Mouse (Mus musculus): ENCODE results near the gene Cep295. TPM values are rescaled to one million over a fixed set of nuclear protein-coding genes. Genes with fewer than 3 reads are reported as not detected.

Gene Cep295
- polyA plus RNA-seq, 2 experiments = 9.6 to 15.7 TPM

DNA sequence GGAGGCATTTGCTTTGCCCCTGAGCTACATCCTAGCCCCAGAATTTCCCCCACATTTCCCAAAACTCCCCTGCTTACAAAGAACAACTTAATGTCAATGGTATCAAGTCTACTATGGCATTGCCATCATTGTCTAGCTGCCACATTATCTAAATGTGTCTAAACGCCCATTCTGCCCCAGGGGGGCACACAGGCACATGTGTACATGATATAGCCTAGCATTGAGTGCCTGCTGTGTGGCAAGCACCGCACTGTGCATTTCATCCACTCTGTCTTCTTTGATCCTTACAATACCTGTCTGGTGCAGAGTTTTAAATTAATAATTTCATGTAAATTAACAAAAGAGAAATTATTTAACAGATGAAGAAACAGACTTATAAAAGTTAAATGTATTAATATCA is 8.7 kb upstream of the Cep295 start:
- no peaks in the 10 kb centered on the region for H3K36me3 ChIP-seq (replicated peaks; ENCODE audit: control insufficient read depth, insufficient read depth, low read depth)
- H3K27ac ChIP-seq = no peak overlapping the region
- no peaks in the 10 kb centered on the region for H3K9me3 ChIP-seq (ENCODE audit: control insufficient read depth, low read length)
- TF ChIP-seq CTCF (IDR thresholded peaks at IDR 0.05; ENCODE audit: low read depth) (no peak), EP300 (IDR thresholded peaks at IDR 0.05; ENCODE audit: low read depth) (no peak)
- no peak overlapping the region for H3K4me2 ChIP-seq (ENCODE audit: low read depth)
- no peak for ATAC-seq (ENCODE audit: insufficient read depth)
- no peaks in the 10 kb centered on the region for H3K4me1 ChIP-seq (replicated peaks; ENCODE audit: control insufficient read depth in 2 of 2, insufficient read depth in 2 of 2, low read length in 1 of 2)
- H3K9ac ChIP-seq (replicated peaks) = no peak overlapping the region
- DNase-seq (ENCODE audit: low read depth in 3 of 3, low spot score in 3 of 3) = no peak
- H3K4me3 ChIP-seq (ENCODE audit: insufficient read depth in 1 of 2, low read depth in 2 of 2, low read length in 2 of 2) = no peak overlapping the region
- no peaks in the 10 kb centered on the region for H3K27me3 ChIP-seq (ENCODE audit: control insufficient read depth, insufficient read depth, low read length)
- WGBS (ENCODE audit: insufficient replicate concordance) = 46% methylated on average over 2 of the region's 2 CpGs

DNA sequence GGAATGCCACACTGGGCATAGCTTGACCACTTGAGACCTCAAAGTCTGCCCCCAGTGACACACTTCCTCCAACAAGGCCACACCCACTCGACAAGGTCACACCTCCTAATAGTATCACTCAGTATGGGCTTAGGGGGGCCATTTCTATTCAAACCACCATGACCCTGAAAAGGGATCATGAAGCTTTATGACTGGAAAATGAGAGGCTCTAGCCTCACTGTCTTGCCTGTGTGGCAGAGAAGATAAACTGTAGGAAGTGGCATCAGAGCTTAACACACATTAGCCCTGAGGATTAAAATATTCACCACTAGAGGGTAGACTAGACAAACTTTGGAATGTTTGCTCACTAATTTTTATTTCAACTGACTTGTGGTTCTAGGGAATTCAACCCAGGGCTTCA is 8.3 kb upstream of the Cep295 start:
- no peaks in the 10 kb centered on the region for H3K9me3 ChIP-seq (ENCODE audit: control insufficient read depth, low read length)
- H3K27me3 ChIP-seq (ENCODE audit: control insufficient read depth, insufficient read depth, low read length) = no peaks in the 10 kb centered on the region
- ATAC-seq (ENCODE audit: insufficient read depth) (no peak), DNase-seq (ENCODE audit: low read depth in 3 of 3, low spot score in 3 of 3) (no peak)
- WGBS (ENCODE audit: insufficient replicate concordance) = 67% methylated on average over 1 of the region's 1 CpGs
- no peak overlapping the region for H3K4me3 ChIP-seq (ENCODE audit: insufficient read depth in 1 of 2, low read depth in 2 of 2, low read length in 2 of 2)
- H3K4me2 ChIP-seq (ENCODE audit: low read depth) = no peak overlapping the region
- H3K36me3 ChIP-seq (replicated peaks; ENCODE audit: control insufficient read depth, insufficient read depth, low read depth) = no peaks in the 10 kb centered on the region
- TF ChIP-seq CTCF (IDR thresholded peaks at IDR 0.05; ENCODE audit: low read depth) (peak; percentile 24; the same call in 1 of the 2 replicates), EP300 (IDR thresholded peaks at IDR 0.05; ENCODE audit: low read depth) (no peak)
- no peak overlapping the region for H3K9ac ChIP-seq (replicated peaks)
- H3K27ac ChIP-seq = no peak overlapping the region
- H3K4me1 ChIP-seq (replicated peaks; ENCODE audit: control insufficient read depth in 2 of 2, insufficient read depth in 2 of 2, low read length in 1 of 2) = no peaks in the 10 kb centered on the region

DNA sequence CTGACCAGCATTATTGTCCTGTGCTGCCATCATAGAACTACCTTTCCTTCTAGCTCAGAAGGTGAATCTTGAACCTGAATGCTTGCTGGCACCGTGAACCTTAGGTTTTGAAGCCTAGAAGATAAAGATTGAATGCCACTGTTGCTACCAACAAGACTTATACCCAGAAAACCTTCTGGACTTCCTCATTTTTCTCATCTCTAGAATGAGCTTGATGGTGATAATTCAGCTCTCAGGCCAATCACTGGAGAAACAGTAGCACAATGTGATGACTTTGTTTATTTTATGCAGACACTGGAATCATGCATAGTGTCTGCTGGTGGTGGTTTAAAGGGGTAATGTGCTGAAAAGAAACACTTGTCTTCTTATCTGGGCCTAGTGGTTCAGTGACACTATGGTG is 7.3 kb upstream of the Cep295 start:
- H3K4me1 ChIP-seq (replicated peaks; ENCODE audit: control insufficient read depth in 2 of 2, insufficient read depth in 2 of 2, low read length in 1 of 2) = no peaks in the 10 kb centered on the region
- H3K36me3 ChIP-seq (replicated peaks; ENCODE audit: control insufficient read depth, insufficient read depth, low read depth) = no peaks in the 10 kb centered on the region
- H3K4me3 ChIP-seq (ENCODE audit: insufficient read depth in 1 of 2, low read depth in 2 of 2, low read length in 2 of 2) = no peak overlapping the region
- H3K4me2 ChIP-seq (ENCODE audit: low read depth) = no peak overlapping the region
- no peaks in the 10 kb centered on the region for H3K9me3 ChIP-seq (ENCODE audit: control insufficient read depth, low read length)
- ATAC-seq (ENCODE audit: insufficient read depth) (no peak), DNase-seq (ENCODE audit: low read depth in 3 of 3, low spot score in 3 of 3) (no peak)
- H3K27me3 ChIP-seq (ENCODE audit: control insufficient read depth, insufficient read depth, low read length) = no peaks in the 10 kb centered on the region
- WGBS (ENCODE audit: insufficient replicate concordance) = 49% methylated on average over 1 of the region's 1 CpGs
- H3K9ac ChIP-seq (replicated peaks) = no peak overlapping the region
- no peak for TF ChIP-seq CTCF (IDR thresholded peaks at IDR 0.05; ENCODE audit: low read depth)
- no peak for TF ChIP-seq EP300 (IDR thresholded peaks at IDR 0.05; ENCODE audit: low read depth)
- no peak overlapping the region for H3K27ac ChIP-seq

DNA sequence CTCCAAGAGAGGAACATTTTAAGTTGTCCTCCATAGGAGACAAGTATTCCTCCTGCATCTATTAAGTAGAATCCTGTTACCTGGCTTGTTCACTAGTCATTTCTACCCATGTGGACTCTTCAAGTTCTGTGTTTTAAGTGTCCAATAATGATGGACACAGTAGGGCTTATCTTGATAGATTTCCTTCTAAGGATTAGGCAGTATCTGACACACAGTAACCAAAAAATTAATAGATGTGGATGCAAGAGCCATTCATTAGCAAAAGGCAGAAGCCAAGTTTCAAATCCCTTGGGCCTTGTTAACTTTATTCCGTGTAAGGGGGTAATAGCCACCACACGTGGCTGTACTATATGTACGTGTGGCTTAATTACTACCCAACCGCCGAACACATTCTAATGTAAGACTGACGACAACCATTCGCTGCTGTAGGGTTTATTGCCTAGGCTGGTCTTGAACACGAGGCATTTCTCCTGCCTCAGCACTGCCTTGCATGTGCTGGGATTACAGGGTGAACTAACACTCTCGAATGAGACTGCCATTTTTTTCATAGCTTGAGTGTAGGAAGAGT is 588 bp downstream of the Cep295 start:
- DNase-seq (ENCODE audit: low read depth in 3 of 3, low spot score in 3 of 3) (peak in 1 of 3 experiments; percentile 10), ATAC-seq (ENCODE audit: insufficient read depth) (peak; percentile 38; the same call in 1 of the 2 replicates)
- Histone ChIP-seq H3K4me1 (replicated peaks; ENCODE audit: control insufficient read depth in 2 of 2, insufficient read depth in 2 of 2, low read length in 1 of 2) (peaks cover 4 to 8% of the 10 kb centered on the region in 2 experiments), H3K27ac (peak overlapping the region; percentile 32), H3K36me3 (replicated peaks; ENCODE audit: control insufficient read depth, insufficient read depth, low read depth) (peaks cover 16% of the 10 kb centered on the region), H3K4me2 (ENCODE audit: low read depth) (peak overlapping the region; percentile 81), H3K9me3 (ENCODE audit: control insufficient read depth, low read length) (no peaks in the 10 kb centered on the region), H3K27me3 (ENCODE audit: control insufficient read depth, insufficient read depth, low read length) (no peaks in the 10 kb centered on the region), H3K4me3 (ENCODE audit: insufficient read depth in 1 of 2, low read depth in 2 of 2, low read length in 2 of 2) (peak overlapping the region; percentile 75 to 97), H3K9ac (replicated peaks) (peak overlapping the region; percentile 83)
- WGBS (ENCODE audit: insufficient replicate concordance) = under 1% methylated on average over 9 of the region's 9 CpGs
- no peak for TF ChIP-seq CTCF (IDR thresholded peaks at IDR 0.05; ENCODE audit: low read depth)
- TF ChIP-seq EP300 (IDR thresholded peaks at IDR 0.05; ENCODE audit: low read depth) = no peak

DNA sequence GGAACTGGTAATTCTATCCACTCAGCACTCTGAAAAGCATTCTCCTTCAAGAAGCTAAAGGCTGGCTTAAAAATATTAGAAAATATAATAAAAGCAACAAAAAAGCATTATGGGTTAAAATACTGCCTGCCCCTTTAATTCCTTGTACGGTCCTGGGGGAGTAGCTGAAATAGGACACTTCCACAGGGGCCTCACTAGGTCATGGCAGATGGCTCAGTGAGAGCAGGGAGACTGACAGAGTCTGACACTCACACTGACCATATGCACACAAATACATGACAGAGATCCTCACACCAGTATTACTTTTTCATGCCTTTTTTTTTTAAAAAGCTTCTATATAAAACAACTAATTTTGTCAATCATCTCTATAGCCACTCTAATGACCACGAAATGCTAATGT is 7.7 kb downstream of the Cep295 start:
- no peak overlapping the region for H3K9ac ChIP-seq (replicated peaks)
- ATAC-seq (ENCODE audit: insufficient read depth) (no peak), DNase-seq (ENCODE audit: low read depth in 3 of 3, low spot score in 3 of 3) (no peak)

More for the DNA sequence above, 7.7 kb downstream of the Cep295 start:
- Histone ChIP-seq H3K4me3 (ENCODE audit: insufficient read depth in 1 of 2, low read depth in 2 of 2, low read length in 2 of 2) (no peak overlapping the region), H3K27ac (no peak overlapping the region), H3K36me3 (replicated peaks; ENCODE audit: control insufficient read depth, insufficient read depth, low read depth) (peaks cover 65% of the 10 kb centered on the region), H3K9me3 (ENCODE audit: control insufficient read depth, low read length) (no peaks in the 10 kb centered on the region), H3K4me2 (ENCODE audit: low read depth) (no peak overlapping the region), H3K27me3 (ENCODE audit: control insufficient read depth, insufficient read depth, low read length) (no peaks in the 10 kb centered on the region), H3K4me1 (replicated peaks; ENCODE audit: control insufficient read depth in 2 of 2, insufficient read depth in 2 of 2, low read length in 1 of 2) (no peaks in the 10 kb centered on the region)
- TF ChIP-seq CTCF (IDR thresholded peaks at IDR 0.05; ENCODE audit: low read depth) (no peak), EP300 (IDR thresholded peaks at IDR 0.05; ENCODE audit: low read depth) (no peak)
- 82% methylated on average over 2 of the region's 2 CpGs for WGBS (ENCODE audit: insufficient replicate concordance)

All from liver, embryonic 14.5 days (tissue).